8 mouse cellular contexts compared by ENCODE assay signal in the genomic region with DNA sequence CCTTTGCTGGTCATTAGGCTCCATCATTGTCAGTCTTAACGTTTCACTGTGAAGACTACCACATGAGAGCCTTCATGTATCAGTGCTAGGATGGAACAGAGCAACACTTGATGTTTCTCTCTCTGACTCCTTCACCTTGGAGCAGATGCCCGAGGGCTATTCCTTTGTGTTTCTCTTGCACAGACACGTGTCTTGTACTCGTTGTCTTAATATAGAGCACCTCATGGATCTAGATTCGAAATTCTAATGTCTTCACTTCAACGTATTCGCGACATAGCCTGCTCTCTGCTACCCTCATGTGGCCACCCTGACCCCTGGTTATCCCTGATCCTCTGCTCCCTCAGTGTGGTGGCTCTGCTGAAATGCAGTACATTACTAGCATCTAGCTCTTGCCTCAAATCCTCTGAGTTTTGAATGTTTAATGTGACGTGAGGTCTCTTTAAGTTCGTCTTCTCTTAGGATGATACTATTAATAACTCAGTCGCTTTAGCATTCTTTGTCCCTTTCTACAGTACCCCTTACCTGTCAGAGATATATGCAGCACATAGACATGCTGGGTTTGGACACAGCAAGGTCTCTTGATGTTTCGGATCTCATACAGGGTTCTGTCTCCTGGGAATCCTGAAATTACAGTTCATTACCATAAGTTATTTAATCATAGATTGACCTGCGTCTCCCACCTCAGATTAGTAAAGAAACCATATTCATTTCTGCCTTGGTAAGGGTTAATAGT. TPM values are rescaled to one million over a fixed set of nuclear protein-coding genes. Genes with fewer than 3 reads are reported as not detected.
DNase-seq lines count a peak whose midpoint lies in the region; ATAC-seq and TF ChIP-seq lines count a peak whose summit lies in the region.

No protein-coding gene starts in this region.

- no peak overlapping the region for H3K4me3 ChIP-seq in midbrain, embryonic 14.5 days (replicated peaks; ENCODE audit: low read depth, low read length)
- H3K4me3 ChIP-seq in spleen, adult 2 months (ENCODE audit: extremely low read depth, insufficient read depth, insufficient read length), result no peak overlapping the region

- no peak overlapping the region for H3K9ac ChIP-seq in midbrain, embryonic 14.5 days (replicated peaks; ENCODE audit: low read length)

- H3K36me3 ChIP-seq in midbrain, embryonic 14.5 days (ENCODE audit: control insufficient read depth, insufficient read depth, low read length), result no peaks in the 10 kb centered on the region
- H3K36me3 ChIP-seq in spleen, adult 2 months (ENCODE audit: control insufficient read depth, insufficient read depth, low read length), result no peaks in the 10 kb centered on the region

- 0 out of 2 replicates have a peak overlapping the region, but pooled peaks have one; percentile 26 for H3K4me2 ChIP-seq in midbrain, embryonic 14.5 days (ENCODE audit: low read length)

- H3K9me3 ChIP-seq in midbrain, embryonic 14.5 days (ENCODE audit: control insufficient read depth, low read length), result no peaks in the 10 kb centered on the region

- TF ChIP-seq POLR2A in spleen, adult 2 months (IDR thresholded peaks at IDR 0.05; ENCODE audit: low read depth, low read length), result no peak

- TF ChIP-seq CTCF in spleen, adult 2 months (IDR thresholded peaks at IDR 0.05; ENCODE audit: extremely low read depth, insufficient read depth, insufficient read length, insufficient replicate concordance), result peak; percentile 56; the same call in 1 of the 2 replicates

- intact Hi-C loops in left cerebral cortex, postnatal 36 days (cut with DNase I), result loop anchor here (1.0 to 2.0 kb wide), 2 partner anchors 38 to 55 kb away; no protein-coding TSS in a partner anchor

- DNase-seq in thymus, postnatal 14 days, result peak; percentile 18
- no peak for DNase-seq in thymus, postnatal 0 days (ENCODE audit: low spot score)
- peak; percentile 88 for DNase-seq in cerebellum, adult 8-10 months
- peak; percentile 48 for DNase-seq in induced T-regulatory cell, adult 2 months (ENCODE audit: low read depth)
- DNase-seq in left cerebral cortex, postnatal 36 days (ENCODE audit: low spot score in 2 of 2), result peak; percentile 66 to 70
- peak; percentile 88 for DNase-seq in midbrain, embryonic 14.5 days
- peak in 1 of 2 experiments; percentile 30 for DNase-seq in spleen, adult 2 months (ENCODE audit: low read depth in 1 of 2, low spot score in 2 of 2)

- no peaks in the 10 kb centered on the region for H3K4me1 ChIP-seq in midbrain, embryonic 14.5 days (ENCODE audit: control insufficient read depth, insufficient read depth, low read length)
- no peaks in the 10 kb centered on the region for H3K4me1 ChIP-seq in spleen, adult 2 months (ENCODE audit: control insufficient read depth, insufficient read depth, insufficient read length)

- H3K27ac ChIP-seq in midbrain, embryonic 14.5 days (replicated peaks; ENCODE audit: low read depth, low read length), result no peak overlapping the region
- no peak overlapping the region for H3K27ac ChIP-seq in spleen, adult 2 months (ENCODE audit: insufficient read depth, low read length)

- H3K27me3 ChIP-seq in midbrain, embryonic 14.5 days (ENCODE audit: control insufficient read depth, insufficient read depth, low read length), result no peaks in the 10 kb centered on the region
- H3K27me3 ChIP-seq in spleen, adult 2 months (ENCODE audit: control insufficient read depth, insufficient read depth, low read length), result no peaks in the 10 kb centered on the region

- peak; percentile 99 for ATAC-seq in frontal cortex, adult (ENCODE audit: low TSS enrichment)
- peak; percentile 84 for ATAC-seq in midbrain, embryonic 14.5 days (ENCODE audit: low FRiP score, low TSS enrichment)

- 28% methylated on average over 13 of the region's 13 CpGs for WGBS in midbrain, embryonic 14.5 days
- WGBS in spleen, adult 2 months, result 27% methylated on average over 13 of the region's 13 CpGs

RNA-seq across cellular contexts. Expression of a gene that starts 10.1 kb away (rescaled TPM):
- 0.26 and 0.42 TPM in 2 replicates for polyA plus RNA-seq in thymus, postnatal 0 days (2015; fragmentation: Nextera tagmentation; extraction: Ambion mirVana)
- 100 to 1,000 TPM; 437 to 444 TPM for total RNA-seq in left cerebral cortex, postnatal 36 days (2021)
- 125 and 140 TPM in 2 replicates for polyA plus RNA-seq in midbrain, embryonic 14.5 days (2014; fragmentation: Nextera tagmentation; extraction: Ambion mirVana)
- polyA plus RNA-seq in spleen, adult 2 months (2012; rRNA removed), result 5.1 and 9.6 TPM in 2 replicates

RNA-seq across cellular contexts. Expression of a gene that starts 26.9 kb away (rescaled TPM):
- 8.5 and 12.0 TPM in 2 replicates for polyA plus RNA-seq in thymus, postnatal 0 days (2015; fragmentation: Nextera tagmentation; extraction: Ambion mirVana)
- total RNA-seq in left cerebral cortex, postnatal 36 days (2021), result 1 to 10 TPM; 1.3 to 2.5 TPM
- 0.84 and 2.4 TPM in 2 replicates for polyA plus RNA-seq in midbrain, embryonic 14.5 days (2014; fragmentation: Nextera tagmentation; extraction: Ambion mirVana)
- polyA plus RNA-seq in spleen, adult 2 months (2012; rRNA removed), result 10.0 and 10.4 TPM in 2 replicates

RNA-seq across cellular contexts. Expression of a gene that starts 44.0 kb away (rescaled TPM):
- 1.4 and 2.0 TPM in 2 replicates for polyA plus RNA-seq in thymus, postnatal 0 days (2015; fragmentation: Nextera tagmentation; extraction: Ambion mirVana)
- 10 to 100 TPM; 83.5 to 94.7 TPM for total RNA-seq in left cerebral cortex, postnatal 36 days (2021)
- polyA plus RNA-seq in midbrain, embryonic 14.5 days (2014; fragmentation: Nextera tagmentation; extraction: Ambion mirVana), result 23.9 and 31.0 TPM in 2 replicates
- 13.0 and 13.2 TPM in 2 replicates for polyA plus RNA-seq in spleen, adult 2 months (2012; rRNA removed)

Comparison
In these comparisons a context has a peak if more than half of its experiments do, and no peak if none do; other contexts are left out.
1. RNA of a gene that starts 10.1 kb away (polyA plus RNA-seq): 125 to 140 TPM in midbrain, embryonic 14.5 days; 5.1 to 9.6 TPM in spleen, adult 2 months and 0.26 to 0.42 TPM in thymus, postnatal 0 days; every median in the first group is over 10 times any median in the second.